Mouse (Mus musculus): ENCODE data around the gene Pigq.

- no peak for TF ChIP-seq CTCF (IDR thresholded peaks at IDR 0.05; ENCODE audit: extremely low read depth, insufficient read depth, insufficient read length, insufficient replicate concordance)
- TF ChIP-seq POLR2A (IDR thresholded peaks at IDR 0.05; ENCODE audit: low read depth, low read length): no peak
Observed at GRCm38 (mm10) chr17:25903061-25903460, 41.7 kb downstream of the Pigq start.

Measured in spleen, adult 2 months (tissue).